Mouse (Mus musculus): ENCODE data around the gene Slc8b1.
A peak's percentile ranks its signal among the peaks of the same experiment; 100 is the strongest.

GRCm38 (mm10) chr5:120505368-120505767 lies 5.6 kb upstream of the Slc8b1 start:
- no peak for TF ChIP-seq EP300 (IDR thresholded peaks at IDR 0.05)
- TF ChIP-seq CTCF (IDR thresholded peaks at IDR 0.05), result peak; percentile 98
